Mouse (Mus musculus): Measurements from ENCODE around the gene Emp1.

Emp1 gene

DNA sequence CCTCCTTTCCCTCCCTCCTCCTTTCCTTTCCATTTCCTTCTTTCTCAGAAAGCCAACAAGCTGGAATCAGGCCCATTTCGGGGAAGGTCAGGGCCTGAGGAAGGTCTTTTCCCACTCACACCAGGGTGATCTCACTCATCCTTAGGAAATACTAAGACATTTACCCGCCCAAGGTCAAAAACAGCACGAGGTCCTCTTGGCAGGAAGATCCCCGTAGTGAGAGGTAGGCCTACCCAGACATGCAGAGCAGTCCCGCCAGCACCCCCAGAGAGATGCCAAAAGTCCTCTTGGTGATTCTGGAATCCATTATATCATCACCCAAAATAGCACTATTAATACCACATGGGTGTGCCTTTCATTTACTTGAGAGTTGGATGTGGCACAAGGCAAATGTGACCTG is 36.5 kb downstream of the Emp1 start:
- in situ Hi-C loops (cut with MboI; ENCODE audit: unreplicated experiment in 2 of 2): loop anchor here in 1 of 2 experiments (25.0 kb wide), 1 partner anchor 1588 kb away; no protein-coding TSS in a partner anchor

DNA sequence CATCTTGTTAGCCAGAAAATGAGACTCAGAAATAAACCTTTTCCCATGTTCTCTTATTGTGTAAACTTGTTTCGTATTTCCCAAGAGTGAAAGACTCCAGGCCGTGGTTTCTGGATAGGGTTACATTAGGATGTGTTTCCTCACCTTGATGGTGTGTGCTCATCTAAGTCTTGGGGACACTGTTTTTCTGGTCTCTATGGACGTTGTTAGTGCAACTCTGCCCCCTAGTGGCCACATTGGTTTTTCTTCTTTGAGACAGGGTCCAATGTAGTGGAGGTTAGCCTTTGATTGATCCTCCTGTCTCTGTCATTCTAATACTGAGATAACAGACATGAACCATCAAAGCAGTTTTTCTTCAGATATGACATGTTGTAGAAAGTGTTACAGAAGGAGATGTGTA is 38.0 kb downstream of the Emp1 start:
- in situ Hi-C loops (cut with MboI; ENCODE audit: unreplicated experiment in 2 of 2): loop anchor here (5.0 to 25.0 kb wide), 4 partner anchors 313 to 1587 kb away; no protein-coding TSS in a partner anchor

DNA sequence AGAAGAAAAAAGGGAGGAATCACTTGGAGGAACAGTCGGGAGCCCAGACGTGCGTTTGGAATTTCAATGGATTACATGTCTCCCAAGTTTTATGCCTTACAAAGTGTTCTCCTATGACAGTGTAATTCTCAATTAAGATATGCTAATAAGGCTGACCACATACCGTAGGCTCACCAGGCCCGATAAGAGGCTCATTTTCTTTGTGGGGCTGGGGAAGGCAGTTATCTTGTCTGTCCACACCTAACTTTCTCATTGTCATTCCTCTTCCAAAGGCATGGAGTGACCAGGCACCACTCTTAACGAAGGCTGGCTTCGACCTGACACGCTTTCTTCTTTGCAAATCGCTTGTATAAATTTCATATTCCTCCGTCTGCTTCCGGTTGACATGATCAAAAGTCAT is 42.7 kb downstream of the Emp1 start:
- in situ Hi-C loops (cut with MboI; ENCODE audit: unreplicated experiment in 2 of 2): loop anchor here (25.0 kb wide), 3 partner anchors 1332 to 1582 kb away; no protein-coding TSS in a partner anchor

DNA sequence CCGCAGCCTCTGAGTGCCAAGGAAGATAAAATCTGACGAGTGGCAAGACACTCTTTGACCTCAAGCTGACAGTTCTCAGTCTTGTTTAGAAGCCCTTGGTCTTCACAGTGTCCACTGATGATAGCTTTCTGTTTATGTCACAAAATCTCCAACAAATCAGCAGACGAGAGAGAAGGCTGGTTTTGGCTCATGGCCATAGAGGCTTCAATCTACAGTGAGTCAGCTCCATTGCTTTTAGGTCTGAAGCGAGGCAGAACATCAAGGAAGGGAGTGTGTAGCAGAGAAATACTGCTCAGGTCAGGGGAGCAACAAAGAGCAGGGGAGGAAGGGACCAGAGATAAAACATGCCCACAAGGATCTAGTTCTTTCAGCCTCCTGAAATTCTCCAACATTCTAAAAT is 45.0 kb downstream of the Emp1 start:
- in situ Hi-C loops (cut with MboI; ENCODE audit: unreplicated experiment in 2 of 2): loop anchor here (25.0 kb wide), 3 partner anchors 1330 to 1580 kb away; no protein-coding TSS in a partner anchor

DNA sequence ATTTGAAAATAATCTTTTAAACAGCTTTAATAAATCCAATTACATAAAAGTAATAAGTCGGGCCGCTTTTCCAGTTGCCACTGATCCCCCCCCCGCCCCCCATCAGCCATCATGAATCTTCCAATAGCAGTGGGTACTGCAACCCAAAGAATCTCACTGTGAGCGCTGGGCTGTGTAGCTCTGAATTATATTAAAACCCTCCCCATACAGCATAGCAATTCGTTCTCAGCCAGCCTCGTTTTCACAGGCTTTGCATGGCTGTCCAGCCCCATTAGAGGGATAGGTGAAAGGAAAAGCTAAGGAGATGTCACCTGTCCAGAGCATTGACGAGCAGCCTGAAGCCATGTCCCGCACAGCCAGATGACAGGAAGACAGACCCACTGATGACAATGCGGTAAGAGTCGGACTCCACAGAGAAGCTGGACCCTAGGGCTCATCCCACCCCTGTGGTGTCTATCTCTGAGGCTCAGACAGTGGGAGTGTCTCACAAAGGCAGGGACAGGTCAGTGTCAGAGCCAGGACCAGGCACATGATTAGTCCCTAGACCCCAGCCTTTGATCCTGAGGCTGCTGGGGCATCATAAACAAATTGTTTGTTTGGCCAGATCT is 49.5 kb downstream of the Emp1 start:
- in situ Hi-C loops (cut with MboI; ENCODE audit: unreplicated experiment in 2 of 2): loop anchor here (25.0 kb wide), 3 partner anchors 1325 to 1575 kb away; no protein-coding TSS in a partner anchor

DNA sequence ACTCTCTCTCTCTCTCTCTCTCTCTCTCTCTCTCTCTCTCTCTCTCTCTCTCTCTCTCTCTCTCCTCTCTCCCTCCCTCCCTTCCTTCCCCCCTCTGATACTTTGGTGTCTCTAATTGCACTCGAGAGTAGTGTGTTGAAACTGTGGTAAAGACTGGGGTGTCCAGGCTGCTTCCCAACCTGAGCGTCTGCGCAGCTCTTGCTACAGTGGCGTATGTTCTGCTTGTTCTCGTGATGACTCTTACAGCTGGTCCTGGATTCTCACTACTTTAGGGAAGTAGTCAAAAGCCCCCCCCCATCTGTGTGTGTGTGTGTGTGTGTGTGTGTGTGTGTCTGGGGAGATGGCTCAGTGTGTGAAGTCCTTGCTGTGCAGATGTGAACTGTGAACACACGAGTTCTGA is 50.3 kb downstream of the Emp1 start:
- in situ Hi-C loops (cut with MboI; ENCODE audit: unreplicated experiment in 2 of 2): loop anchor here (25.0 kb wide), 3 partner anchors 1325 to 1575 kb away; no protein-coding TSS in a partner anchor

DNA sequence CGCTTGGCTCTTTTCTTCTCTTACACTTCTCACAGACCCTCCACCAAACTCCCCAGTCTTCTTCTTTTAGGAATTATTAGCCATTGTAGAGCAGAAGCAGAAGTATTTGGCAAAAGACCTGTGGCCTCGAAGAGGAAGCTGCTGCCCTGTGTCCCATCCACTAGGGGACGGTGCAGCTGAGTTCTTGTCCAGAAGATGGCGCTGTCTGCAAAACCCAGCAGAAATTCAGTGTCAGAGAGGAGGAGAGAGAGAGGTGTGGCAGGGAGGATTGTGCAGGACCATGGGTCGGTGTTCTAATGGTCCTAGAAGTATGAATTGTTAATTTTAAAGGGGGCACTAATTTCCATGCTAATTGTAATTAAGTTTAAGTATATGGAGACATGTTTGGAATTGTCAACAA is 55.1 kb downstream of the Emp1 start:
- in situ Hi-C loops (cut with MboI; ENCODE audit: unreplicated experiment in 2 of 2): loop anchor here (25.0 kb wide), 3 partner anchors 1320 to 1570 kb away; no protein-coding TSS in a partner anchor

DNA sequence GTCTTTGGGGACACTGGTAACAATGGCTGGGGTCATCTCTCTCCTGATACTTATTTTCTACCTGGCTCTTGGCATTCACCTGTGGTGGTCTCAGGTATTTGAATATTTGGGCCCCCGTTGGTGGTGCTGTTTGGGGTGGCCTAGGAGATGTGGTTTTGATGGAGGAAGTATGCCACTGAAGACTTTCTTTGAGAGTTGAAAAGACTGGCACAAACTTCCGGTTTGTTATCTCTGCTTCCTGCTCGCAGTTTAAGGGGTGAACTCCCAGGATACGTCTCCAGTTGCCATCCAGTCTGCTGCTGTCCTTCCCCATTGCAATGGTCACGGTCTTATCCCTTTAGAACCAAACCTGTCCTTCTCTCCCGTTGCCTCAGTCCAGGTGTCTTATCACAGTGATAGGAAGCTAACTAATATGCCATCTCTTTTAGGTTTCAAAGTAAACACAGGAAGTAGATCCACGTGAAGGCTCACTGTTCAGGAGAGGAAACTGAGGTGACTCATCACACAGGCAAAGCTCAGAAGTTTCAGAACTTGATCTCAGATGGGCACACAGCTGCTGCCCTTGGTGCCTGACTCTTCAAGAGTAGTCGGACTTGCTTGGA is 56.0 kb downstream of the Emp1 start:
- in situ Hi-C loops (cut with MboI; ENCODE audit: unreplicated experiment in 2 of 2): loop anchor here (25.0 kb wide), 3 partner anchors 1319 to 1569 kb away; no protein-coding TSS in a partner anchor

DNA sequence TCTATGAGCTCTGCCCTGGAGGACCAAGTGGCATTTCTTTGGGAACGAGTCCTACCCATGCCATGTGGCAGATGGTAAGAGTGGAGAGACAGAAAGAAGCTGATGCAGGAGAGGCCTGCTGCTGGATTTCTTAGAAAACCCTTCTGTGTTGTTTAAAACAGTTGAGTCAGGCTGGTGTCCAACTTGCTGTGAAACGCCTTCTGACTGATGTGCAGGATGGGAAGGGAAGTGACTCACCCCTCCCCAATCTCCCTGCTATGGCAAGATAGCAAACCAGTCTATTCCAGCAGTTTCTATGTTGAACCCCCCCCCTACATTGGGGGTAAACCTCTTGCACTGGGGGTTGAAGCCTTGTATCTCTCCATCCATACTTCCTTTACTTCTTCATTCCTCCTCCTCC is 65.9 kb downstream of the Emp1 start:
- in situ Hi-C loops (cut with MboI; ENCODE audit: unreplicated experiment in 2 of 2): no loop called here

DNA sequence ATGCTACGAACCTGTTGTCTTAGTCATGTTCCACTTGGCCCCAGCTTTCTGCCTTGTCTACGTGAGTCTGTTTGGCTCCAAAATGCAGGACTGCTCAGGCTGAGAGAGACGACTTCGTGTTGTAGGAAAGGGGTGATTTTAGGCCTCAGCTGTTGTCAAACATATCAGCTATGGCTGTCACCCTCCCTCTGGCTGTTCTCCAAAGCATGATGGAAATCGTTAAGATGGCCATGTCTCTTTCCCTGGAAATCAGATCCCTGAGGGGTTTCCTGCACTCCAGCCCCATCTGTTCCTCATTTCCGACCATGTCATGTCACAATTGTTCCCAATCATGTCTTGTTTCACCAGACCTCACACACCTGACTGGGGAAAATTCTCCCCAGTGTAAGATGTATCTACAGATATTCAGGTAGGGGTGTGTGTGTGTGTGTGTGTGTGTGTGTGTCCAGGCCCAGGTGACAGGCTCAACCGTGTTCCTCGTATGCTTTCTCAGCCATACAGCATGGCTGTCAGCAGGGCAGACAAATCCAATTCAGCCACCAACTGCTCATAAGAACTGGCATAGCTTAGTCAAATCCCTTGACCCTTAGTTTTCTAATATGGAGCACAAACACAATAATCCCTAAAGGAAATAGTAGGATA is 67.0 kb downstream of the Emp1 start:
- in situ Hi-C loops (cut with MboI; ENCODE audit: unreplicated experiment in 2 of 2): no loop called here

DNA sequence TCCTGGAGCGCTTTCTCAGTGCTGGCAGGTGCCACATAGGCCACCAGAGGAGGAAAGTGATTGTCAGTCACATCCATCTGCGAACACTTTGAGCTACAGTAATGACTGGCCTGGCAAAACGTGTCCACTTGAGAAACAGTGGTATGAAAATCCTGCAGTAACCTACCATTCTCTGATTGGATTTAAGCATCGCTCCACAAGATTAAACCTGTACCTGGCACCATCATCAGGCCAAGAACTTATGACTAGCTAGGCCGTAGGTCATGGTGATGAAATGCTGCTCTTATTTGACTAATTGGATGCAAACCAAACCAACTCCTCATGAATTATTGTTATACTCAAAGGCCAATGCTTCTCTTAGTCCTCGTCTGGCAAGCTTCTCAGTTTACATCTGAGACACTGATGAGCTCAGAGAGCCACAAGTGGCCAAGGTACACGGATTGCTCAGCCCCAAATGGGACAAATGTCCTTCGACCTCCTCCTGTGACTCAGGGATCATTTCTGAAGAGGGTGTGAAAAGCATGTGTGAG is 68.2 kb downstream of the Emp1 start:
- in situ Hi-C loops (cut with MboI; ENCODE audit: unreplicated experiment in 2 of 2): no loop called here
